Mouse (Mus musculus): Measurements from ENCODE around the gene Lmo4. TPM values are rescaled to one million over a fixed set of nuclear protein-coding genes. Genes with fewer than 3 reads are reported as not detected.

The Lmo4 gene
- total and polyA plus RNA-seq, 3 experiments: 37.3 to 161 (median 48.1) TPM

DNA sequence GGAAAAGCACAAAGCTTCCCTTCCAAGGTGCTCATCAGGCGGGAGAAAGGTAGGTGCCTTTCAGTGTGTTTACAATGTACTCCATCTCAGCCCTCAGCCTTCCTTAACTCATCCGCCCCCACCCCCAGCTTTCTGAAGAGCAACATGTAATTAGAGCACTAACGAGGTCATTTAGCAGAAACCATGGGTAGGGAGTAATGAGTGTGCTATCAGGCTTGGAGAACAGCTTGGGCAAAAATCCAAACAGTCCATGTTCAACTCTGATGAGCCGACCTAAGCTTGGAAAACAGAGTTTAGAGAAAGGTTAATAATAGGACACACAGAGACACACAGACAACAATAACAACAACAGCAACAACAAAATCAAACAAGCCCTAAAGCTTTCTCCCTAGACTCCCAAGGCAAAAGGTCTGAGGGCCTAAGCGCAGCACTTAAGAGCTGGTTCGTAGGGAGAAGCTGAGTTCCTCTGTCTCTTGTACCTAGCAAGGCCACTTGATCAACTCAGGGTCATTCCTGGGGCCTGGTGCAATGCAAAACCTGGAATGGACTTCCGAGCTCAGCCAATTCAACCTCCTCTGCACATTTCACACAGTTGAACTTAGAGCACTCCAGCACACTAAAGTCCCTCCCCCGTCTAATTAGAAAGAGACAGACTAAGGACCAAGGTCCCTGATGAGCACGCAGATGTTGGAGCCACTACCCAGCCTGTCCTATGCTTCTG, 40.2 kb downstream of the Lmo4 start:
- no peak overlapping the region for H3K4me3 ChIP-seq (ENCODE audit: low read depth, low read length)
- DNase-seq (ENCODE audit: low spot score) (no peak), ATAC-seq (ENCODE audit: extremely low read depth, insufficient number of reproducible peaks, low FRiP score, poor library complexity, severe bottlenecking) (no peak)
- H3K36me3 ChIP-seq (replicated peaks): no peaks in the 10 kb centered on the region
- H3K4me1 ChIP-seq (ENCODE audit: insufficient read depth, low read depth, low read length): no peaks in the 10 kb centered on the region
- no peaks in the 10 kb centered on the region for H3K9me3 ChIP-seq (replicated peaks)
- TF ChIP-seq POLR2AphosphoS5 (IDR thresholded peaks at IDR 0.05; ENCODE audit: insufficient replicate concordance, low read depth, low read length) (no peak), GATA1 (IDR thresholded peaks at IDR 0.05; ENCODE audit: borderline replicate concordance, low read length) (no peak), CTCF (IDR thresholded peaks at IDR 0.05; ENCODE audit: low read depth, low read length) (no peak), TAL1 (conservative IDR thresholded peaks at IDR 0.05; ENCODE audit: low read depth, low read length) (no peak), GATA2 (IDR thresholded peaks at IDR 0.05; ENCODE audit: borderline replicate concordance, low read depth, low read length) (no peak)
- H3K27me3 ChIP-seq (ENCODE audit: insufficient read depth, low read length): peaks cover 12% of the 10 kb centered on the region

DNA sequence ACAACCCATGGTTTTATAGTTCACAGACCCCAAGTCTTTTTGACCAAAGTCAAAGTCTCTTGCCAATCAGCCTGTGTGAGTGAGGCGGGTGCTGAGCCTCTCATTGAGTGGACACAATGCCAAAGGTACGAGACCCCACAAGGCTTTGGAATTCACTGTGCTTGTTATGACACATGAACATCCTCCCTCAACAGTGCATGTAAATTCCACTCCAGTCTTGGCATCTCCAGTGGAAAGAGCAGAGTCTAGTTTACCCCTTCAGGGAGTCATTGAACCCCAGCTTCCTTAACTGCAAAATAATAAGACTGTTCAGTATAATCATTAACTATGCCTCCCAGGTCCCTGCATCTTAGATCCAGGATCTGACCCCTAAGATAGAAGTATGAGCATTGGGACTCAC, 41.3 kb downstream of the Lmo4 start:
- no peaks in the 10 kb centered on the region for H3K9me3 ChIP-seq (replicated peaks)
- TF ChIP-seq GATA2 (IDR thresholded peaks at IDR 0.05; ENCODE audit: borderline replicate concordance, low read depth, low read length) (no peak), TAL1 (conservative IDR thresholded peaks at IDR 0.05; ENCODE audit: low read depth, low read length) (no peak), CTCF (IDR thresholded peaks at IDR 0.05; ENCODE audit: low read depth, low read length) (no peak), GATA1 (IDR thresholded peaks at IDR 0.05; ENCODE audit: borderline replicate concordance, low read length) (no peak), POLR2AphosphoS5 (IDR thresholded peaks at IDR 0.05; ENCODE audit: insufficient replicate concordance, low read depth, low read length) (no peak)
- no peak for DNase-seq (ENCODE audit: low spot score)
- H3K4me1 ChIP-seq (ENCODE audit: insufficient read depth, low read depth, low read length): no peaks in the 10 kb centered on the region
- H3K27me3 ChIP-seq (ENCODE audit: insufficient read depth, low read length): peaks cover 7% of the 10 kb centered on the region; the same call in 1 of the 2 replicates
- ATAC-seq (ENCODE audit: extremely low read depth, insufficient number of reproducible peaks, low FRiP score, poor library complexity, severe bottlenecking): no peak
- no peaks in the 10 kb centered on the region for H3K36me3 ChIP-seq (replicated peaks)
- H3K4me3 ChIP-seq (ENCODE audit: low read depth, low read length): no peak overlapping the region

DNA sequence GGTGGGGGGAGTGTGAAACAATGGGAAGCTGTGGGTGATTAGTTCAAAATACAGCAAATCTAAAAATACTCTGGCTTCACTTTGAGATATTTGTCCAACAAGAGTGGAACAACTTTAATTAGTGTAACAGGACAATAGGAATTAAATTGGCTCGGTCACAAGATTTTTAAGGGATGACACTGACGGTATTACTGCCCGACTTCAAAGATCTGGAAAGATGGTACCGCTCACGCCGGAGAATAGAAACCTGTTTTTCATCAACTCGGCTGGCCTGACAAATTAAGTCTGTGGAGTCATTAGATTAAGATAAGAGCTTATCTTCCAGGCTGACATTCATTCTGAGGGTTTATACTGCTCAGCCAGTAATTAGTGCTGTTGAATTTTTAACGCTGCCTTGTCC, 42.9 kb downstream of the Lmo4 start:
- ATAC-seq (ENCODE audit: extremely low read depth, insufficient number of reproducible peaks, low FRiP score, poor library complexity, severe bottlenecking) (no peak), DNase-seq (ENCODE audit: low spot score) (no peak)
- Histone ChIP-seq H3K9me3 (replicated peaks) (no peaks in the 10 kb centered on the region), H3K27me3 (ENCODE audit: insufficient read depth, low read length) (peaks cover 5% of the 10 kb centered on the region; the same call in 1 of the 2 replicates), H3K36me3 (replicated peaks) (no peaks in the 10 kb centered on the region), H3K4me3 (ENCODE audit: low read depth, low read length) (no peak overlapping the region), H3K4me1 (ENCODE audit: insufficient read depth, low read depth, low read length) (no peaks in the 10 kb centered on the region)
- TF ChIP-seq POLR2AphosphoS5 (IDR thresholded peaks at IDR 0.05; ENCODE audit: insufficient replicate concordance, low read depth, low read length) (no peak), TAL1 (conservative IDR thresholded peaks at IDR 0.05; ENCODE audit: low read depth, low read length) (no peak)

DNA sequence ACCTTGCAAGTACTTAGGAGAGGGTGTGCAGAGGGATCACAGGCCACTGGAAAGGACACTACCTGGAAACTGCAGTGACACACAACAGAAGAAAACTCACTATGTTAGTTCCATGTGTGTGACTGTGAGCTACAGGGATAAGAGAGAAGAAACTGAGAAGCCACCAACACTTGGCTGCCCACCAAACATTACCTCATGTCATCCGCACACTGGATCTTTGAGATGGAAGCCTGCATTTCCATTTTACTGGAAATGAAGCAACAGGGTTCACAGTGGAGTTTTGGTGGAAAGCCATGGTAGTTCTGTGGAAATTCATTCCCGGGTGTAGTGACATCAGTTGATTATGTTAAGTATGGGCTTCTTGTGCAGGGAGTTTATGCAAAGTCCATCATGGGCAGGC, 43.8 kb downstream of the Lmo4 start:
- TF ChIP-seq CTCF (IDR thresholded peaks at IDR 0.05; ENCODE audit: low read depth, low read length) (no peak), GATA1 (IDR thresholded peaks at IDR 0.05; ENCODE audit: borderline replicate concordance, low read length) (no peak), GATA2 (IDR thresholded peaks at IDR 0.05; ENCODE audit: borderline replicate concordance, low read depth, low read length) (no peak), TAL1 (conservative IDR thresholded peaks at IDR 0.05; ENCODE audit: low read depth, low read length) (no peak), POLR2AphosphoS5 (IDR thresholded peaks at IDR 0.05; ENCODE audit: insufficient replicate concordance, low read depth, low read length) (no peak)
- DNase-seq (ENCODE audit: low spot score) (no peak), ATAC-seq (ENCODE audit: extremely low read depth, insufficient number of reproducible peaks, low FRiP score, poor library complexity, severe bottlenecking) (no peak)
- H3K36me3 ChIP-seq (replicated peaks): no peaks in the 10 kb centered on the region
- H3K27me3 ChIP-seq (ENCODE audit: insufficient read depth, low read length): peaks cover 2% of the 10 kb centered on the region; the same call in 1 of the 2 replicates
- H3K9me3 ChIP-seq (replicated peaks): no peaks in the 10 kb centered on the region
- no peaks in the 10 kb centered on the region for H3K4me1 ChIP-seq (ENCODE audit: insufficient read depth, low read depth, low read length)
- H3K4me3 ChIP-seq (ENCODE audit: low read depth, low read length): no peak overlapping the region

DNA sequence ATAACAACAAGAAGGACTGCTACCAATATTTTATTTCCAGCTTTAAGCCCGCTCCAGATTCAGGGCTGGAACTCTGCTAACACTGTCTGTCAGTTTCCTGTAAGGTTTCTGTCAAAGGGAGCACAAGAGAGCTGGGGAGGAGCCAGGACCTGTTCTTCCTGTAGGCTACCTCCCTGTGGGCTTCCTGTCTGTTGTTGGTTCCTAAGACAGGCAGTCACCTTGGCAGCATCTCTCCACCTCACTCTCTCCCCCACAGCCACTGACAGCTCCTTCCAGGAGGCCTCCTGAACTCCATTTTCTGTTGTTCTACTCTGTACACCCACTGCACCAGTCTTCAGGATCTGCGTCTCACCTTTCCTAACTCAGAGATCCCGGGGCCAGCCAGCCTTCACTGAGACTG, 49.3 kb downstream of the Lmo4 start:
- DNase-seq (ENCODE audit: low spot score) (no peak), ATAC-seq (ENCODE audit: extremely low read depth, insufficient number of reproducible peaks, low FRiP score, poor library complexity, severe bottlenecking) (no peak)
- no peak overlapping the region for H3K4me3 ChIP-seq (ENCODE audit: low read depth, low read length)
- H3K36me3 ChIP-seq (replicated peaks): no peaks in the 10 kb centered on the region
- peaks cover 2% of the 10 kb centered on the region; the same call in 1 of the 2 replicates for H3K27me3 ChIP-seq (ENCODE audit: insufficient read depth, low read length)
- TF ChIP-seq POLR2AphosphoS5 (IDR thresholded peaks at IDR 0.05; ENCODE audit: insufficient replicate concordance, low read depth, low read length) (no peak), TAL1 (conservative IDR thresholded peaks at IDR 0.05; ENCODE audit: low read depth, low read length) (no peak), GATA2 (IDR thresholded peaks at IDR 0.05; ENCODE audit: borderline replicate concordance, low read depth, low read length) (no peak), CTCF (IDR thresholded peaks at IDR 0.05; ENCODE audit: low read depth, low read length) (no peak), GATA1 (IDR thresholded peaks at IDR 0.05; ENCODE audit: borderline replicate concordance, low read length) (no peak)
- H3K4me1 ChIP-seq (ENCODE audit: insufficient read depth, low read depth, low read length): no peaks in the 10 kb centered on the region
- no peaks in the 10 kb centered on the region for H3K9me3 ChIP-seq (replicated peaks)

DNA sequence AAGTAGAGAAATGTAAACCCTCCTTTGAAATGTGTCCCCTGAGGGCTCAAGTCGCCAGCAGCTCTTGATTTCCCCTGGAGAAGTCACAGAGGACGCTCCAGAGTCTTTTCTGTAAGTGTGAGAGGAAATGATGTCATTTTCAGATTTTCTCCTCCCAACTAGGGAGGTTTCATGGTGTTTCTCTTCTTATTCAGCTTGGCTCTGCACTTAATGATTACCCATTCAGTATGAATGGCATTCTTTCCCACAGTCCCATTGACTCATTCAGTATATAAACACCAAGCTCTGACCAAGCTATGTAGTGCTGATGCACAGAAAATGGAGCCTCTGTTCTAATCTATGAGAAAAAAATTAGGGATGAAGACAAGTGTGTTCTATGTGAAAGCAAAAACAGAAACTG, 51.6 kb downstream of the Lmo4 start:
- no peaks in the 10 kb centered on the region for H3K36me3 ChIP-seq (replicated peaks)
- TF ChIP-seq GATA2 (IDR thresholded peaks at IDR 0.05; ENCODE audit: borderline replicate concordance, low read depth, low read length) (no peak), TAL1 (conservative IDR thresholded peaks at IDR 0.05; ENCODE audit: low read depth, low read length) (no peak), CTCF (IDR thresholded peaks at IDR 0.05; ENCODE audit: low read depth, low read length) (no peak)
- H3K9me3 ChIP-seq (replicated peaks): no peaks in the 10 kb centered on the region
- H3K27me3 ChIP-seq (ENCODE audit: insufficient read depth, low read length): peaks cover 2% of the 10 kb centered on the region; the same call in 1 of the 2 replicates
- no peak overlapping the region for H3K4me3 ChIP-seq (ENCODE audit: low read depth, low read length)
- DNase-seq (ENCODE audit: low spot score): no peak
- no peaks in the 10 kb centered on the region for H3K4me1 ChIP-seq (ENCODE audit: insufficient read depth, low read depth, low read length)
- ATAC-seq (ENCODE audit: extremely low read depth, insufficient number of reproducible peaks, low FRiP score, poor library complexity, severe bottlenecking): no peak
